Mouse (Mus musculus): ENCODE data around the gene Prss22. TPM values are rescaled to one million over a fixed set of nuclear protein-coding genes. Genes with fewer than 3 reads are reported as not detected.

The Prss22 gene
- polyA plus RNA-seq, 1 experiment, result not detected

DNA sequence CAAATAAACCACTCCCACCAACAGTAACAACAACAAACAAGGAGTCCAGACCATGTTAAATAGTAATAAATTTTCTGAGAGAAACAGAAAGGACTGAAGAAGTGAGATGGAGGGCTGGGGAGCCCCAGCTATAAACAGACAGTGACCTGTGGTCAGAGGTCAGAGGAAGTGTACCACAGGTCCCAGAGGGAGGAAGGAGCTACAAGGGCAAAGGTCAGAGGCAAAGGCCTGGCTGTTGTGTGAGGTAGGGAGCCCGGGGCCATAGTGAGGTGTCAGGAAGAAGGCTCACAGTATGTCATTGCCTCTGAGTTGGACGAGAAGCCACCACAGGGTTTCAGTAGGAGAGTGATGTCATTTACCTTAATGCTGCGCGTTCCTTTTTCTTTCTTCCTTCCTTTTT lies 15.0 kb downstream of the Prss22 start:
- Histone ChIP-seq H3K4me3 (ENCODE audit: insufficient read depth, low read length) (no peak overlapping the region), H3K4me1 (ENCODE audit: control insufficient read depth, insufficient read depth, low read length) (peaks cover 38% of the 10 kb centered on the region), H3K27ac (ENCODE audit: insufficient read depth, low read depth, low read length) (no peak overlapping the region)
- TF ChIP-seq POLR2A (IDR thresholded peaks at IDR 0.05; ENCODE audit: borderline replicate concordance, low read depth, low read length) (no peak), CTCF (IDR thresholded peaks at IDR 0.05; ENCODE audit: low read depth, low read length) (no peak)

DNA sequence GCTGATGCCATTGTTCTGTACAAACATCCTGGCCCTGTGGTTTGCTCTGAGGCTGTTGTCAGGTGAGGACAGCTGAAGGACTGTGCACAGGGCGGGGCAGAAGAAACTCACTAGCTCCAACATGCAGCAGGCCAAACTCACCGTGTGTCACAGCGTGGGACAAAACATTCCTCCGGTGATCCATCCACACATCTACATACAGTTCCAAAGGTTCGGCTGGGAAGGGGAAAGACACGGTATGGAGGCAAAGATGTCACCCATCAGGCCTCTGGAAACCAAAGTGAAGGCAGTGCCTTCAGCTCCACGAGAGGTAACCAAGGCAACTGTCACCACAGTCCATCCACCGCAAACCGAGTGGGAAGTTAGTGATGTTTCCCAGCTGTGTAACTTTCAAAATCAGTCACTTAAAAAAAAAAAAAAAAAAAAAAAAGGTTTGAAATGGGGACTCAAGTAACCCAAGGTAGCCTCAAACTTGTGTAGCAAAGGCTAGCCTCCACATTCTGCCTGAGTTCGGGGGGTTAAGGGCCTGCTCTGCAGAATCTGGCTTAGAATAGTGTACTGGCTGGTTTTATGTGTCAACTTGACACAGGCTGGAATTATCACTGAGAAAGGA lies 17.5 kb downstream of the Prss22 start, which contains the start of gene Prss30:
Gene Prss30, minus strand, starts transcription at position 270 of the 613 bp plus-strand sequence.
- no peak for TF ChIP-seq POLR2A (IDR thresholded peaks at IDR 0.05; ENCODE audit: borderline replicate concordance, low read depth, low read length)
- no peak for TF ChIP-seq CTCF (IDR thresholded peaks at IDR 0.05; ENCODE audit: low read depth, low read length)
- no peak within 1 kb of the TSS for H3K27ac ChIP-seq (ENCODE audit: insufficient read depth, low read depth, low read length)
- H3K4me3 ChIP-seq (ENCODE audit: insufficient read depth, low read length), result no peak within 1 kb of the TSS
- H3K4me1 ChIP-seq (ENCODE audit: control insufficient read depth, insufficient read depth, low read length), result peaks cover 38% of the 10 kb centered on the region

DNA sequence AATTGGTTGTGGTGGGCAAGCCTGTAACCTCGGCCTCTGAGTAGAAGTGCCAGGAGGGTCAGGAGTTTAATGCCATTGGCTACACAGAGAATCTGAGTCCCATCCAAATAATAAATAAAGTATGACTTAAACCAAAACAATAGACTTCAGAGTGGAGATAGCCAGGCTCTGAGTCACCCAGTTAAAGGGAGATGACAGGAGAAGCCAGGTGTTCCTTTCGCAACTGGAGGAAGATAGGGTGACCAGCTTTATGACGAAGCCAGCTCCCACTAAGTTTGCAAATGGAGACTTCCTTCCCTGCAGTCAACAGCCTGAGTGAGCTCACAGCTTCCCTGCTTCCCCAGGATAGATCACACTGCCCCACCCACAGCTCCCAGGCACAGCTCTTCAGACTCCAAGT lies 18.4 kb downstream of the Prss22 start:
- Histone ChIP-seq H3K4me1 (ENCODE audit: control insufficient read depth, insufficient read depth, low read length) (peaks cover 35% of the 10 kb centered on the region), H3K4me3 (ENCODE audit: insufficient read depth, low read length) (no peak overlapping the region), H3K27ac (ENCODE audit: insufficient read depth, low read depth, low read length) (no peak overlapping the region)
- TF ChIP-seq POLR2A (IDR thresholded peaks at IDR 0.05; ENCODE audit: borderline replicate concordance, low read depth, low read length) (no peak), CTCF (IDR thresholded peaks at IDR 0.05; ENCODE audit: low read depth, low read length) (no peak)

DNA sequence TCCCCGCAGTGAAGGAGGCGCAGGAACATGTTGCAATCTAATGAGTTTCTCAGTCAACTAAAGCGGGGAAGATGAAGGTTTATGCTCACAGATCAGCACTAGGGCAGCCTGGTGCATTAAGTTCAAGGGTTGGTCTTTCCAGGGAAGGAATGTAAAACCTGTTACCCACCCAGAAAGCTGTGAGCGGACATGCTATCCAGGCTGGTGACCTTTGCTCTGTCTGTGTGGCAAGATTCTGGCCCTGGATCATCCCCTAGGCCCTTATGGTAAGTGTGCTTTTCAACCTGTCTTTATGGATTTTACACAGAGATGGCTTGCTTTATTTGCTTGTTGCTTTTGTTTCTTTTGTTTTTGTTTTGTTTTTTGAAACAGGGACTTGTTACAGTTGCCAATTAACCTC lies 21.2 kb downstream of the Prss22 start:
- H3K4me3 ChIP-seq (ENCODE audit: insufficient read depth, low read length), result no peak overlapping the region
- no peak overlapping the region for H3K27ac ChIP-seq (ENCODE audit: insufficient read depth, low read depth, low read length)
- H3K4me1 ChIP-seq (ENCODE audit: control insufficient read depth, insufficient read depth, low read length), result peaks cover 19% of the 10 kb centered on the region
- TF ChIP-seq POLR2A (IDR thresholded peaks at IDR 0.05; ENCODE audit: borderline replicate concordance, low read depth, low read length) (no peak), CTCF (IDR thresholded peaks at IDR 0.05; ENCODE audit: low read depth, low read length) (no peak)

DNA sequence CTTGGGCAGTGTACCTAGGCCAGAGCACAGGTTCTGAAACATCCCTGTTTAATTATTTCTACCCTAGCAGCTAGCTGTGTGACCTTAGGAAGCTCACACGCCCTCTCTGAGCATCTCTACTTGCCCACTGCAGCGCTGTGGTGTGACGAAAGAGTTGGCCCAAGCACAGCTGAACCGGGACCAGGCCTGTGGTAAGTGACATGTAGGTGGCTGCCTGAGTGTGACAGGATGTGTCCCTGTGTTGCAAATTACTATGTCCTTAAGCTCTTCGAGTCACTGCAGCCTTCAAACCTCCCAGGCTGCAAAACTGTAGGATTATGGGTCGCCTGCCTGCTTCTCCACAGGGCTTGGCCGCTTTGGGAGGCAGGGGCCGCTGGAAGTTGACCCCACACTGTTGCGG lies 26.6 kb downstream of the Prss22 start:
- H3K4me3 ChIP-seq (ENCODE audit: insufficient read depth, low read length), result no peak overlapping the region
- peaks cover 24% of the 10 kb centered on the region for H3K4me1 ChIP-seq (ENCODE audit: control insufficient read depth, insufficient read depth, low read length)
- TF ChIP-seq CTCF (IDR thresholded peaks at IDR 0.05; ENCODE audit: low read depth, low read length) (no peak), POLR2A (IDR thresholded peaks at IDR 0.05; ENCODE audit: borderline replicate concordance, low read depth, low read length) (no peak)
- no peak overlapping the region for H3K27ac ChIP-seq (ENCODE audit: insufficient read depth, low read depth, low read length)

DNA sequence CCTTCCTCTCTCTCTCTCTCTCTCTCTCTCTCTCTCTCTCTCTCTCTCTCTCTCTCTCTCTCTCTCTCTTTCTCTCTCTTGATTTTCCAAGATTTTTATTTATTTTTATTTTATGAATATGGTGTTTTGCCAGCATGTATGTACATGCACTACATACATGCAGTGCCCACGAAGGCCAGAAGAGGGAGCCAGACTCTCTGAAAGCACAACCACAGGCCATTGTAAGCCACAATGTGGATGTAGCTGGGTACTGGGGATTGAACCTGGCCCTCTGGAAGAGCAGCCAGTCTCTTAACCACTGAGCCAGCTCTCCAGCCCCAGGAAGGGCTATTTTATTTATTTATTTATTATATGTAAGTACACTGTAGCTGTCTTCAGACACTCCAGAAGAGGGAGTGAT lies 28.7 kb downstream of the Prss22 start:
- TF ChIP-seq POLR2A (IDR thresholded peaks at IDR 0.05; ENCODE audit: borderline replicate concordance, low read depth, low read length) (no peak), CTCF (IDR thresholded peaks at IDR 0.05; ENCODE audit: low read depth, low read length) (peak; percentile 72)
- Histone ChIP-seq H3K4me3 (ENCODE audit: insufficient read depth, low read length) (no peak overlapping the region), H3K4me1 (ENCODE audit: control insufficient read depth, insufficient read depth, low read length) (peaks cover 33% of the 10 kb centered on the region), H3K27ac (ENCODE audit: insufficient read depth, low read depth, low read length) (no peak overlapping the region)

DNA sequence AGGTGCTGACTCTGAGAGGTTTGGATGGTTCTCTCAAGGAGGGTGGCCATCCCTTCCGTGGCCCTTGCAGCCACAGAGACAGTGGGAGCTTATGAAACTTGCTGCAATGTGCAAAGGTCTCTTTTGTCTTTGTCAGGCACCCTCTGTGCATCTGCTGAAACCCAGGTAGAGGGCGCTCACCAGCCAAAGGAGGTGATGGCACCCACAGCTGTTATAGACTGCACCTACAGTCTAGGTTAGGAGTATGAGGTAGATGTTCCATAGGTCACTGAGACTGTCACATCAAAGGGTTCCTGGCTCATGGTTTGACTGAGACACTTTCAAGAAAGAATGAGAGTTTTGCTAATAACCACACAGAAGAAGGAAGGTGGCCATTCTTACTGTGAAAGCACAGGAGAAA lies 29.1 kb downstream of the Prss22 start:
- no peak overlapping the region for H3K4me3 ChIP-seq (ENCODE audit: insufficient read depth, low read length)
- TF ChIP-seq CTCF (IDR thresholded peaks at IDR 0.05; ENCODE audit: low read depth, low read length) (no peak), POLR2A (IDR thresholded peaks at IDR 0.05; ENCODE audit: borderline replicate concordance, low read depth, low read length) (no peak)
- peaks cover 33% of the 10 kb centered on the region for H3K4me1 ChIP-seq (ENCODE audit: control insufficient read depth, insufficient read depth, low read length)
- H3K27ac ChIP-seq (ENCODE audit: insufficient read depth, low read depth, low read length), result no peak overlapping the region

DNA sequence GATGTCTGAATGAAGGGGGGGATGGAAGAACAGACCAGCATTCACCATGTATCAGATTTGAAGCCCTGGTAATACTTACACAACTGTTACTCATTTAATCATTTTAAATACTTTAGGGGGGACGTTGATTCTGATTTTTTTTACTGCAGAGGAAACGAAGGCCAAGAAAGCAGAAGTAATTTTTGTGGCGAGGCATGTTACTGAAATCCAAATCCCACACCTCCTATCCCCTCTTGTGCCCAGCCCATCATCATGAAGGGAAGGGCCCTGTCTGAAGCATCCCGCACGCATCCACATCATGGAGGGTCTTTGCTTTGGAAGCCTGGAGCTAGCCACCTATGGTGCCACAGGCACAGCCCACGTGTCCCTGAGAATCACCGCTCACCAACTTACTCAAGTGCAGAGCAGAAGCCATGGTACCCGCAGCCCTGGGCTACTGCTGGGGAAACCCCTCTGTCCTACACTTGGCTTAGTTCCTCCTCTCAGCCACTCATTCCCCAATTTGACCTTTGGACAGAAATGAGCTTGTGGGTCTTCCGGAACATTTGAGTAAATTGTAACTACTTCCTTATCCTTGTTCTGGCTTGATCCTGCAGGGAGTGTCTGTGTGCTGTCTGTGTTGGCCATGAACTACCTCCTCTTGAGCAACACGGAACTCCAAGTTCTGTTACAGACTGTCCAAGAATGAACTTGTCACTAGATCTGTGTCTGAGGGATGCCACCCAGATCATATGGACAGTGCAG lies 31.1 kb downstream of the Prss22 start:
- H3K4me3 ChIP-seq (ENCODE audit: insufficient read depth, low read length), result peak overlapping the region; percentile 29
- peaks cover 33% of the 10 kb centered on the region for H3K4me1 ChIP-seq (ENCODE audit: control insufficient read depth, insufficient read depth, low read length)
- TF ChIP-seq POLR2A (IDR thresholded peaks at IDR 0.05; ENCODE audit: borderline replicate concordance, low read depth, low read length) (no peak), CTCF (IDR thresholded peaks at IDR 0.05; ENCODE audit: low read depth, low read length) (no peak)
- peak overlapping the region; percentile 91 for H3K27ac ChIP-seq (ENCODE audit: insufficient read depth, low read depth, low read length)

DNA sequence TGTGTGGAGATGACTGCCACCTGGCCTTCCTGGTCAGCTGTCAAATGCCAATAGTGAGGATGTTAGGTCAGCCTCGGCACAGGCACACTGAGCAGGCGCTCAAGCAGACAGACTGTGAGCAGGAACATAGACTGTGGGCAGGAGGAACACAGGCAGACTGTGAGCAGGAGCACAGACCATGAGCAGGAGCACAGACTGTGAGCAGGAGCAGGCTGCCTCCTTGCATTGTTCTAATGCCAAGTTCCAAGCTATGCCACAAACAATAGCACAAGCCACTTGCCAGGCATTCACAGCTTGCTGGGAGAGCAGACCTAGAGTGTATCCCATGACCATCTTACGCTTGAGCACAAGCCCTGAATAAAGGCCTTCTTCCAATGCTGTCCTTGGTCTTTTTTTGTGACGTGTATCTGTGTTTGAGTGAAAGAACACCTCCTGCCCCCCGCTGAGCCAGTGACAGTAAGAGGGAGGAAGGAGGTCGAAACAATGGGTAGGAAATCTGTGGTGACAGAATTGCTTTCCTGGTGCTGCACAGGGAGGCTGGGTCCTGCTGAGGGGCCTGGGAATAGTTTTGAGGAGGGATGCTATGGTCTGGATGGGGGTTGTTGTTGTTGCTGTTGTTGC lies 32.0 kb downstream of the Prss22 start:
- TF ChIP-seq CTCF (IDR thresholded peaks at IDR 0.05; ENCODE audit: low read depth, low read length), result no peak
- H3K27ac ChIP-seq (ENCODE audit: insufficient read depth, low read depth, low read length), result peak overlapping the region; percentile 91
- no peak overlapping the region for H3K4me3 ChIP-seq (ENCODE audit: insufficient read depth, low read length)
- peaks cover 33% of the 10 kb centered on the region for H3K4me1 ChIP-seq (ENCODE audit: control insufficient read depth, insufficient read depth, low read length)

DNA sequence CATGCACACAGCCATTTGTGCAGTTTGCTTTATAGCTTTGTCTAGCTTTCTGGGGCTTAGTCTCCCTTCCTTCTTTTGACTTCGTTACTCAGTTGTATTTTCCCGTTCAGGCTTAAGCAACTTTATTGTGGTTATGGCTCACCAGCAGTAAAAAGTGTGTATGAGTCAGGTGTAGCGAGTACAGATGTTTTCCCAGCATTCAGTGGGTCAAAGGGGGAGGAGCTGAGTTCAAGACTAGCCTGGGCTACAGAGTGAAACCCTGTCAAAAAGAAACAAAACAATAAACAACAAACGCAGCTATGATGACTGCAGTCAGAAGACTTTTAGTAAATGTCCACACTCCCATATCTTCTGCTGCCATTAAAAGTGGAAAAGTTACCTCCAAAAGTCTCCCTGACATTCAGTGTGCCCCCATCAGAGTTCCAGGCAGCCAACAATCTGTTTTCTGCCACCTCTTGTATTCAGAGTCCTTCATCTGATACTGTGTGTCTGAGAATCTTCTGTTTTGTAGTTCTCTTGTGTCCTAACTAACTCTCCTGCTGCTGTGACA lies 36.3 kb downstream of the Prss22 start:
- H3K4me1 ChIP-seq (ENCODE audit: control insufficient read depth, insufficient read depth, low read length), result peaks cover 14% of the 10 kb centered on the region
- no peak overlapping the region for H3K27ac ChIP-seq (ENCODE audit: insufficient read depth, low read depth, low read length)
- TF ChIP-seq CTCF (IDR thresholded peaks at IDR 0.05; ENCODE audit: low read depth, low read length) (no peak), POLR2A (IDR thresholded peaks at IDR 0.05; ENCODE audit: borderline replicate concordance, low read depth, low read length) (no peak)
- H3K4me3 ChIP-seq (ENCODE audit: insufficient read depth, low read length), result no peak overlapping the region
